Mouse (Mus musculus): ENCODE measurements around the gene Ascl2.

GRCm38 (mm10) chr7:142996998-142997397 lies 27.9 kb upstream of the Ascl2 start:
- TF ChIP-seq POLR2A (IDR thresholded peaks at IDR 0.05; ENCODE audit: extremely low read depth, insufficient read depth, low read length) (no peak), CTCF (IDR thresholded peaks at IDR 0.05; ENCODE audit: extremely low read depth, insufficient read depth, low read length) (no peak)
